Mouse (Mus musculus) ovary, adult 10 weeks (tissue): ENCODE data around the gene Far2. TPM values are rescaled to one million over a fixed set of nuclear protein-coding genes. Genes with fewer than 3 reads are reported as not detected.

ENCODE experiments used
- polyA plus RNA-seq: library from polyadenylated mRNA; stranded (reverse); fragments of 350-450 nt; fragmentation: Illumina TruSeq; extraction: RNeasy Lipid Tissue Mini Kit (QIAGEN cat#74804); gene quantifications from one replicate; pipeline ENCODE4 v1.2.3, GENCODE M21; 2014

The Far2 gene
- polyA plus RNA-seq, result 0.57 TPM

GRCm38 (mm10) chr6:148046881-148047649 lies at the start of gene Far2:
TSS of gene Far2 (plus strand) at chr6:148047259.

GRCm38 (mm10) chr6:148211897-148212680 lies 165.0 kb downstream of the Far2 start, which contains the start of gene Ergic2:
TSS of gene Ergic2 (minus strand) at chr6:148212374.

Other genes with a start within 250 kb of the Far2 start
- 357 TPM for gene Ergic2, start 165.1 kb downstream of the Far2 start, polyA plus RNA-seq